Mouse (Mus musculus) lung, adult 18-20 months (tissue): ENCODE data around the gene Slc7a8.
"Not testable (repeated sequence)": the region's sequence is repeated elsewhere in the genome, so short reads cannot be mapped to it uniquely, and the experiment has no call there.

Source experiments
- DNase-seq, 2 experiments: peaks; one replicate each; pipeline ENCODE4 v3.0.0; 2022; ENCODE audit warnings: mixed read lengths in 2 of 2

Gene Slc7a8

DNA sequence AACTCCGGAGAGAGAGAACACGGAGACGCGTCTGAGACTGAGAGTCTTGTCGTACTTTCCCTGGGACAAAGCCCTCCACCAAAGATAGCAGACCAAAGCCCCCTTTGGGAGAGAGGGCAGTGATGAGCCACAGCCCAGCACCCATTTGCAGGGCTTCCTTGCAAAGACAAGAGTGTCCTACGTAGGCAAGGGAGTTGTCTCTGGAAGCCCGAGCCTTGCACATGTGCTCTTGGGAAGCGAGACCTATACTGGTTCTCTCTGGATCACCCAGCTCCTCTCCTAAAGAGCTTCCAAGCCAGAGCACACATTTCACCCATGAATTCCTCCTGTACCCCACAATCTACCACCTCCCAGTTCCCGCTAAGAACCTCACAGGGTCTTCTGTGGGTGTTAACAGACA lies 1.7 kb downstream of the Slc7a8 start:
- no peak for DNase-seq

DNA sequence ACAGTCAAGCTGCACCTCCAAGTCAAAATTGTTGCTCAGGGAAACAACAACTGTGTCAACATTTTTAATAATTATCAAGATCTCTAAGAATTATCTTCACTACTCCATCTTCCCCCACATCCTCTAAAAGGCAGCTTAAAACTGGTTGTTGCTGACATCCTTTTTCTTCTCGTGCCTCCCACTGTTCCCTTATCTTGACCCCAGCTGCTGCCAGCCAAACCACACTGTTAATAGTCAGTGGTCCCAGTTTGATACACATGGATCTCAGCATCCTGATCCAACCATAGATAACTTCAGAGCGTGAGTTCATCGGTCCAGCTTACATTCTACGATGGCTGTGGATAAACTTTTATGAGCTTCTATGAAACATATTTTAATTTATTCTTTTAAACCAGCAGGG lies 3.9 kb downstream of the Slc7a8 start:
- no peak for DNase-seq

DNA sequence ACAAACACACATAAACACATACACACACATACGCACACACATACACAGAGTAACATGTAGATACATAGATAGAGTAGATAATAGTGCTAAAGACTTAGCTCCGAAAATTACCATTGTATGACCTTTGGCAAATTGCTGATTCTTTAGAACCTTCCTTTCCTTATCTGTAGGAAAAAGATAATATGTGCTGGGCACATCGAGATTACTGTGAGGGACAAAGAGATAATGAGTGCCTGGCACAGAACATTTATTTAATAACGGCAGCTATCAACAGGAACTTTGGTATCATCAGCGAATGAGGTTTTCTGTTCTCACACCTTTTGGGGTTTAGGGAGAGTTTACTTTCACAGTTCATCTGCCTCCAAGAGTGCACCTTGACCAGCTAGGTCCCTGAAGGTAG lies 5.0 kb downstream of the Slc7a8 start:
- DNase-seq = no peak

DNA sequence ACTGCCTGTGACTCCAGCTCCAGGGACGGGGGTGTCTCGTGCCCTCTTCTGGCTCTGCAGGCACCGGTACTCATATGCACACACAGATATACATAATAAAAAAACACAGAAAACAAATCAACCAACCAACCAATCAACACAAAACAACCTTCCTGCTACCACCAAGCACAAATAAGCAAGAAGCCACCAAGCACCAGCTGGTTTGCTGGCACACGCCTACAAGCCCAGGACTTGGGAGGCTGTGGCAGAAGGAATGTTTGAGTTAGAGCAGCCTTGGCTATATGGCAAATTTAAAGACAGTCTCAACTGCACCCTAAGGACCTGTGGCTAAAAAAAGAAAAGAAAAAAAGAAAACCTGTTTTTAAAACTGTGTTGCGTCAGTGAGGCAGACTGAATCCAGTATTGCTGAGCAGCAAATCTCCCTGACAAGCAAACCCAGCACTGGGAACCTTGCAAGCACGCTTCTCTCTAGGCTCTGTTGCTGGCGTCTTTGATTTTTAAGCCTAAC lies 6.2 kb downstream of the Slc7a8 start:
- DNase-seq = no peak

DNA sequence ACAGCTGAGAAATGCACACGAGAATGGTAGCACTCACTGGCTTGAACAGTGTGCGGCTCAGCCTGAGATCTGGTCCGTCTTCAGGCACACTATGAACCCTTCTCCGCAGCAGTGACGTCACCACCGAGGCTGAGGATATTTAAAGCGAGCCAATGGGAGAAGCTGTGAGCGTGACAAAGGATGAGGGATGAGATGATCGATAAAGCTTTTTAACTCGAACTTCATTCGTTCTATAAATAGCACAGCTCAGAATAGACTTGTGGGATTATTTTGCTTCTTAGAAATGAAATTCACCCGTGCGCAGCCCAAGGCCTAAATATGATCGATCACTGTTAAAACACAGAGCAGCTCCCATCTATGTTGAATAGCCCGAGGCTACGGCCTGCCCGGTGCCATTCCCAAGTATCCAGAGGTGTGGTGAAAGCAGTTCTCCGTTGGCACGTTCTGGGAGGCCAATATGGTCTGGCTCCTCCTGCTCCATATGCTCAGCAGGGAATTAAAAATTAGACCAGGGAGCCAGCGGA lies 9.4 kb downstream of the Slc7a8 start:
- no peak for DNase-seq

DNA sequence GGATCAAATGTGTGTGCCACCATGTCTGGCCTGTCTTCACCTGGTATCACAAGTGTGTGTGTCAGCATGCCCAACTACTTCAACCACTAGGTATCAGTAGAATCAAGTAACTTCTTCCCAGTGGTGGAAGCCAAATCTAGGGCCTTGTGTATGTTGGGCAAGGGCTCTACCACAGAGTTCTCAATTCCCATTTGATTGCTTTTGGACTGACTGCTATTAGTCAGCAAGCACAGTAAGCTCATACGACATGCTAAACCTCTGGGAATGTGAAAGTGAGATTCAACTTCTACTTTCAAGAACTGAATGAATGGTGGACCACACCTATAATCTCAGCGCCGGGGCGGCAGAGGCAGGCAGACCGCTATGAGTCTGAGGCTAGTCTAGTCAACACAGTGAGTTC lies 11.4 kb downstream of the Slc7a8 start:
- no peak for DNase-seq

DNA sequence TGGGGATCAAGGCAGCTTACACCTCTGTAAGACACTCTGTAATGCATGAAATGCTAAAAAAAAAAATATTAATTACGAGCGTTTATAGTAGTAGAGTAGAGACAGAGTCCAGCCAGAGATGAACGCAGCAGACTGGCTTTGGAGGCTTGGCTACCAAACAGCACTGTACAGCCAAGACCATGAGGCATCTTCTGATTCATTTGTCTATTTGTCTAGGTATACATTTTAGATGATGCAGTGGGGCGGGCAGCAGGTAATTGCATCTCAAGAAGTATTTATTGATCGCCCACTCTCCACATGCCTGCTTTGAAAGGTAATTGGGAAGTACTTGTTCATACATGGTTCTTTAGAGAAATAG lies 12.7 kb downstream of the Slc7a8 start:
- DNase-seq = no peak

DNA sequence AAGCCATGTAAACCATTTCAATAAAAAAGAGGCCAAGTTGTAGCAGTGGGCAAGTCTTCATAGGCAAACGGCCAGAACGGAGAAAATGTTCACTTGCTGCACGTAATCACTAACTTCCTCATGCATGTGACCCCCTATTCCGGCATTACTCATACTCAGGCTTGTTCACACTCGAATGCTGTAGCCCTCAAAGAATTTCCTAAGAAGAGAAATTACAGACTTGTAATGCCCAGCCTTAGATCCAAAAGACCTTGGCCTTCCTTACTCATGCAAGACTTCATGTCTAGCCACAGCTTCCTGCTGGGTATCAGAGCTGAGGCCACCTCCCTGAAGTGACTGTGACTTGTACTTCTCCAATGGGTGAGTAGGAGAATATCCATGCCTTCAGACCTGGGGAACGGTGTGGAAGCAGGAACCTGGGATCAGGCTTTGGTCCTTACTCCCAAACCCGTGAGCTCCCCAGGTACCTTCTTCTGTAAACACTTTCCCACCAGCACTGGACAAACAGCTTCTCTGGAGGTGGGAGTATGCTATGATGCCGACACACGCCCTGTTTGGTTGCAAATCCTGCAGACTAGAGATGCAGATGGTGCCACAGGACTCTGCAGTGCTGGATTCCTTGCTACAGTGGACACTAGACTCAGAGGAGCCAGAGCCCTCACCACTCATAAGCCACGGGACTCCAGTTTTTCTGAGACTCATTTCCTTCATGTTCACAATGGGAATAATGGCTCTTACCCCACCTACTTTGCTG lies 13.3 kb downstream of the Slc7a8 start:
- no peak for DNase-seq

DNA sequence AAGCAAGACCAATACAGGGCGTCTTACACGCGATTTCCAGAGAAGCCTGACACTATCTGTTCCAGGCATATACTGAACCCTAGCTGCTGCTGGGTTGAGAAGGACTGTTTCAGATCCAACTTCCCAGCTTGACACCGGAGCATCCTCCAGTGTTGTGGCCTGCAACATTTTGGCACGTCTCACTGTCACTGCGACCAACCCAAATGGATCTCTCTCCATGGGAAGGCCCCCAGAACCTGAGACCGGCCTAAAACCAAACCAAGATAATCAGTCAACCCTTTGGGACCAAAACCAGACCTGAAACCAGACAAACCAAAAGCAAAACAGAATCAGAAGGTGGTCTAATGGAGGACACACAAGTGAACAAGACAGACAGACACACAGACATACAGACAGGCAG lies 14.8 kb downstream of the Slc7a8 start:
- DNase-seq = not testable (repeated sequence)

DNA sequence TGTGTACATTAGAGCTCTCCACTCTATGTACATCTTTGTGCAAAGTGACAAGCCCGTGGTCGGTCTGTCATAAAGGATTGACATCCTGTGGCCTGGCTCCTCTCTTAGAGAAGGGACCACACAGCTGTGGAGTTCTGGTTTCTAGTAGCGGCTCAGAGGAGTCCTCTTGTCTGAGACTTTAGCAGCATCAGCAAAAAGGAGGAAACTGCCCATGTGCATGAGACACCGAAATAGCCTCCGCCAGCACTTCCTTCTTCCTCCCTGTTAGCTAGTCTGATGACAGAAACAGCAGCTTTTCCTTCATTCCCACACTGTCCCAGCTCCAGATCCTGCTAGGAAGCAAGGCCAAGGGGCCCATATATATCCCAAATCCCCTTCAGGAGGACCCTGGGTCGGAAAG lies 25.4 kb downstream of the Slc7a8 start:
- DNase-seq = peak in 1 of 2 experiments; percentile 10

DNA sequence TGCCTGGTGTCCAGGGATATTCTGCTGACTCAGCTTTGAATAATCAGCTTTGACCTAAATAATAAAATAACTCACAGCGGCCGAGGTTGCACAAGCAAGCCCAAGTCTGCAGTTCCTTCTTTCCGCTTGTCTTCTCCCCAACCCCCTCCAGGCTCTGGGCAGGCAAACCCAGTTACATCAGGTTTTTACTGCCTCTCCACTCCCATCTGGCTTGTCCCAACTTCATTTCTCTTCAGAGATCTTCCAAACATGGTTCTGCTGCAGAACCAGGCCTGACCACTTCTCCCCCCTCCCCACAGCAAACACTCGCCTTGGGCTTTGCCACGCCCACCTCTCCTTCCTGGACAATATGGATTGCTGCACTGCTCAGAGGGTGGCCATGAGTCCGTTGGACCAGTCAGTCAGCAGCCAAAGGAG lies 27.1 kb downstream of the Slc7a8 start:
- DNase-seq = peak; percentile 61 to 63

DNA sequence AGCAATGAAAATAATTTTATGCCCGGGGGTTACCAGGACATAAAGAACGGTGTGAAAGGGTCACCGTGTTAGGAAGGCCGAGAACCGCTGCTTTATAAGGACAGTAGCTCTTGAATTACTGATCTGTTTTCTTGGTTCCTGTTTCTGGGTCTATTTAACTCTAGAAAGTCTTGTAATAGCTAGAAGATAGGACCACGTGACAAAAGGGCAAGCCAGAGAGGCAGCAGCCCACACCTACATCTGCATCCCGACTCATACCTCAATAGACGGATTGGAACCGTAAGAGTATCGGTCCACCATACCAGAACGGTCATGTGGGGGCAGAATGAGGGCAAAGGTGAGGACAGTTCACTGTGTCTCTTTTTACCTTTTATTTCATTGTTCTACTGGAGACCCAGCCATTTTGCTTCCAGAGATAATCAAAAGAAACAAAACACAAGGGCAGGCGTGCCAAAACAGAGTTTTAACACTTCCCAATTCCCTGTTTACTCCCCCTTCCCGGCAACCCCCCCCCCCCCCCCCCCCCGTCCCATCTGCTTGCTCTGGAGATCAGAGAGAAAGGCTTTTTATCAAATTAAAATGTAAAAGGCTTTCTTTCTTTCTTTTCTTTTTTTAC lies 27.7 kb downstream of the Slc7a8 start:
- DNase-seq = peak in 1 of 2 experiments; percentile 6

DNA sequence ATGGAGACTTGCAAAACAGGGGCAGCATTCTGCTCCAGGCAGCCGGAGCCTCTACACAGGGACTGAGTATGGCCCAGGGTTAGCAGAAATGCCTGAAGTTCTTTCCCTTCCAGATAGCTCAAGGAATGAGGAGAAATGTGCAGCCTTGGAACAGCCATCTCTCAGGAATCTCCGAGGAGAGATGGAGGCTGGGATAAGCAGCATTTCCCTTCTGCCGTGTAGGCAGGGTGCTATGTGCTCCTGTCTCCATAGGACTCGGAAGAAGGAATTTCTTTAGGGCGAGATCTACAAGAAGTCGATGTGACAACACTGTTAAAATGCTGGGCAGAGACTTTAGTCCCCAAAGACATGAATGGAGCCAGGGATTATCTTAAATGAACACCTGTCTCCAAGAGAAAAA lies 28.8 kb downstream of the Slc7a8 start:
- DNase-seq = no peak

DNA sequence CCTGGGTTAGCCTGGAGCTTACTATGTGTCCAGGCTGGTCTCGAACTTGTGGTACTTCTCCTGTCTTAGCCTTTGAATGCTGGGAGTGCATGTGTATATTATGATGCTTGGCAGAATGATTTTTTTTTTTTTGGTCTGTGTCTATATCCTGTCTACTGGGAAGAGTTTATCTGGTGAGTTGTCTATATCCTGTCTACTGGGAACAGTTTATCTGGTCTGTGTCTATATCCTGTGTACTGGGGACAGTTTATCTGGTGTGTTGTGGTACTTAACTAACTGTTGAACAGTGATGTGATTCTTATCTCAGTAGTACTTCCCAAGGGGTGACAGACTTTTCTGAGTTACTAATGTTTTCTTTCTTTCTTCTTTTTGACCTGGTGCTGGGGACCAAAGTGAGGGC lies 30.0 kb downstream of the Slc7a8 start:
- no peak for DNase-seq

DNA sequence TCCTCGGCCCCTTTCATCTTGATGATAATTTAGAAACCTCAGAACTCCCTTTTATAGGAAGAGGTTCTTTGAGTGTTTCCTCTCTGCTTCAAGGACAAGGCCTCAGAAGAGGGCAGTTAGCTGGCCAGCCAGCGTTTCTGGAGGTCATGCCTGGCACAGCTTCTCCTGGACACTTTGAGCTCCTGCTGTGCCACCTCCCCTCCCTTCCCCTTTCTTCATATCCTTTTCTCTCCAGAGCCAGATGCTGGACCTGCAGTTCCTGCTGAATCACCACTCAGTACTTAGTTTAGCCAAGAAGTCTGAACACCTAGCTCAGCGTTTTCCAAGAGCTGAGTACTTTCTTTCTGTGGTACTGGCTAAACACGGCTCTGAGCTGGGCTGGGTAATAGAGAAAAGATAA lies 32.5 kb downstream of the Slc7a8 start:
- peak in 1 of 2 experiments; percentile 3 for DNase-seq

DNA sequence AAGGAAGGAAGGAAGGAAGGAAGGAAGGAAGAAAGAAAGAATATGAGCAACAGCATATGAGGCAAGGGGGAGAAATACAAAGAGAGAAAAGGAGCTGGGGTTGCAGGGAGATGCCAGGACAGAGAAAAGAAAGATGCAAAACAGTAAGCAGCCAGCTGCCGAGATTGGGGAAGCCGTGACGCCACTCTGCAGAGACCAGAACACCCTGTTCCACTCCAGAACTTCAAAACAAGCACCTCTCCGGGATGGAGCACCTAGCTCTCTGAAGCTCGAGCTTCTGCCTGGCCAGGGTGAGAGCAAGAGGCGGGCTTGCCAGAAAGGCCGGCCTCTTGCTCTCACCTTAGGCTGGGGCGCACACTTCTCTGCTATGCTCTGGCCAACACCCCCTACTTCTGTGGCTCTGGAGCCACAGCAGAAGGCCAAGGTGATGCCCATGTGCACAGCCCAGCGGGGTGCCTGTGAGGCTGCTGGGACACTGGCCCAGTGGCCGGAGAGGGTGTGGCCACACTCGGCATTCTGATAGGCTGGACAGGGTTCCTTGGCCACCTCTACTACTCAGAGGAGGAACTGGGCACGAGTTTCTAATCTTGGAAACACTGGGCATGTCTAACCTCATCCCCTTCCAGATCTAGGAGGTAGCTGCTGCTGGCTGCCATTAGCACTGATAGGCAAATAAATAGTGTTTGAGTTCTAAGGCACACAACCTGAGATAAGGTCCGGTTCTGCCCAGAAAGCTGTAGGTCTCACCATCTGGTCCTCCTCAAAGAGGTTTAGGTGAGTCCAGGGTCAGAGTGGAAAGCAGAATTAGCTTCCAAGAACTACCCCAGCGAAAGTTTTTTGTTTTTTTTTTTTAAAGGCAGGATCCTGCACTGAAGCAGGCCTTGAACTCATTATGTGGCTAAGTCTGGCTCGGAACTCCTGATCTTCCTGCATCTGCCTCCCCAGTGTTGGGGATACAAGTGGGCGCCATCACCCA lies 33.5 kb downstream of the Slc7a8 start:
- DNase-seq = peak; percentile 21 to 30

DNA sequence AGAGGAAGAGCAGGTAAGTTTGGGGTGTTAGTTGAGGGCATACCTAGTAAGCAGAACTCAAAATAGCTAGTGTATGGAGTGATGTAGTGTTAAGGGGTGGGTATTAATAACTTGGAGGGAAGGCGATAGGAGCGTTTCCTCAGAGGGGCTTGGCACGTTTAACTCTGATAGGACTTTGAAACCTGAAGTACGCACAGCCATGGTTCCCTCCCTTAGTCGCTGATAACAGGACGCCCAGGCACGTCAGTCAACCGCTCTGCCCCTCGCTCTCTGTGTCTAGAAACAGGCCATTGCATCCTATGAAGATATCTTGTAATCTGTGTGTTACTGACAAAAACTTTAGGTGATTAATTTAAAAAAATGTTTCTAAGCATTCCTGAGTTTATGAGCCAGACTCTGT lies 35.7 kb downstream of the Slc7a8 start:
- DNase-seq = no peak

DNA sequence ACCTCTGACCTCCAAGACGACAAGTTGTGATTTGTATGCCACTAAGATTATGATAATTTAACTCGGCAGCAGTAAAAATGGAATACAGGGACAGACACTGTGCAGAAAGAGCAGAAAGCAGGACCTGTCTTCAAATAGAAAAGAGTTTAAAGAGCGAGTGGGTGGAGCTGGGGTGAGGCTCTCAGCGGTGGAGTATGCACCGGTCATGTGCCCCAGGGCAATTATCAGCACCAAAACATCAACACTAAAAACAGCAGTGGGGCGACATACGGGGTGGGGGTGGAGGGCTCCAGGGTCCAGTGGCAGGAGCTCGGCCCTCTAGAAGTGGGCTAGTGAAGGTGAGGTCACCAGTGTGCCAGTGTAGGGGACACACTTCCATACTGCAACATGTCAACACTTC lies 37.3 kb downstream of the Slc7a8 start:
- no peak for DNase-seq

DNA sequence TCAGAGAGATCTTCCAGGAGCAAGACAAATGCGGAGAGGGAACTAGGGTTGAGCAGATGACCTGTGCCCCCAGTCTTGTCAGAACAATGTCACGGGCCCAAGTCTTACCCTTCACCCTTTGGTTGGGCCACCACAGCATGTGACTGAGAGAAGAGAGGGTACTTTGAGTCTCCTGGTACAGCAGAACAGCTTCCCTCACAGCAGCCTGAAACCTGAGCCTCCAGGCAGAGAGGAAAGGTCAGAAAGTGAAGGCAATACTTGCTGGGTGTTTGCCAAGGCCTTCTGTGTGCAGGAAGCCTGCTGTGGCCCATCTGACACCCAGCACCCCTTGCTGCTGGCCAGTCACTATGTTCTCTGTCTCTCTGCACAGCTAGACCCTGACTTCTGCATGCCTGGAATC lies 39.4 kb downstream of the Slc7a8 start:
- peak; percentile 13 to 41 for DNase-seq

DNA sequence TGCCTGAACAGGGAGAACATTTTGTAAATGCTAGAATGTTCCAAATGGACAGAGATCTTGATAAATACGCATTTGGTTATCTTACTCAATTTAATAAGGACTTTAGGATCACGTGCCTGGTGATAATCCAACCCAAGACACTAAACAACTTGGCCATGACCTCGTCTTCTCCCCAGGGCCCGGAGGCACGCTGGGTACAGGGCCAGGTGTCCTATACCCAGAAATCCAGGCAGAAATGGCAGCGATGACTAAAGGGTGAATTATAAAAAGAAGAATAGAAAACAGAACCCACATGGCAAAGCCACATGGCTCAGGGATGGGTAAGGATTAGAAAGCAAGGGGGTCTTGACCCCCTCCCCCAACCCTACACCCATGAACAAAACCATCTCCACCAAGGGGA lies 40.0 kb downstream of the Slc7a8 start:
- DNase-seq = no peak

DNA sequence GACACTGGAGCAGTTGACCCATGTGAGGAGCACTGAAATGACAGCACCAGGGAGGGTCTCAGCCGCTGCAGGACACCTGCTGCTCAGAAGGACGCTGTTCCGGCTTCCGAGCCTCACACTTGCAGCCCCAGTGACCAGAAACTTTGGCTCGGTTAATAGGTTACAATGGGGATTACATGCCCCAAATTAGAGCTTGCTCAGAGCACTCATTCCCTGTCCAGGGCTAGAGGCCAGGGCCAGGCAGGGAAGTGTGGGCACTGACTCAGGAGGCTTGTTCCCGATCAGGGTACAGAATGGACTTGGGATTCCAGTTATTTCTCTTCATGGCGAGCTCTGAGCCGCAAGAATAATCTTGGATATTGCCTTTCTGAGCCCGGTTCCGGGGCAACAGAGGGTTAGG lies 44.1 kb downstream of the Slc7a8 start:
- no peak for DNase-seq

DNA sequence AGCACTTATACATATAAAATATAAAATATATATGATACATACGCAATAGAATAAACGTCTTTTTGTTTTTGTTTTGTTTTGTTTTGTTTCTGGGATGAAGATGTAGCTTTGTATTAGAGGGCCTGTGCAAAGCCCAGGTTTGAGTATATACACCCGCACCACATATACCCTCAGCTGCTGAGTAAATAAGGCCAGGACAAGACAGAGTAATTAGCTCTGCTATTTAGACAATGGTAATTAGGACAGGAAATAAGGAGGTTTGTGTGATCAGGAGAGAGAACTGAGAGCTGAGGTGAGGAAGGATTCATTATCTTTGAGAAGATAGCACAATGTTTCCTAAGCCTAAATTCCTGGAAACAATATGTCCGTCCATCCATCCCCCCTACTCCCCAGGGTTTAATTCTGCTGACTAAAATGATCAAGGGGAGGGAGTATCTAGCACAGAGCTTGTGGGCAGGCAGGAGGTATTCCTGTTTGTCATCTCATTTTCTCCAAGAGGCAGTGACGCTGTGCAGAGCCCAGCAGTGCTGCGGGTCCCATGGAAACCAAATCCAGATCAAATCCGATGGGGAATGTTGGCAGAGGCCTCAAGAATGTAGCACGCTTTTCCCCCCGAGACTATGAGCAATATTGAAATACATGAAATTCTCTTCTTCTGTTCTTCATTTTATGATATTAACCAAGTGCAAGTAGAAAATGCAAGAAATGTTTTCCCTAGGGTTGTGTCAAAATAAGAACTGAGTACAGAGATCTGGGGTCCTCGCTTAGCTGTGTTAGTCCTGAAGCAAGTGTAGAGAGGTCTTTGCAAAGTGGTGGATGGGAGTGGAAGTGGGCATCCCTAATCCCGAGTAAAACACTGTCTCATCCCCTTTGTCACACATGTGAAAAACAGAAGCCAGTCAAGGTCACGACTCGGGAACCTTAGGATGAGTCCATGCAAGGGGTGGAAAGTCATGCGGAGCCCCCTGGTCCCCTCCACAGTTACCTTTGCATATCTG lies 44.9 kb downstream of the Slc7a8 start:
- no peak for DNase-seq
